Mouse (Mus musculus) brain, embryonic 14.5 days (tissue): ENCODE measurements around the gene C2cd2.

Experiments used
- CTCF ChIP-seq: fragments of 200-500 bp; IDR thresholded peaks from 2 replicates; pipeline ENCODE4 v1.5.1; 2012; ENCODE audit warnings: inconsistent platforms, mild to moderate bottlenecking, moderate library complexity, borderline replicate concordance; ENCODE audit not compliant: insufficient read depth, insufficient read length; ENCODE audit errors: extremely low read depth
- POLR2A ChIP-seq: fragments of 200-500 bp; IDR thresholded peaks from 2 replicates; pipeline ENCODE4 v1.6.1; 2012; ENCODE audit warnings: mild to moderate bottlenecking, inconsistent platforms, borderline replicate concordance; ENCODE audit not compliant: poor library complexity, insufficient read depth, insufficient read length, severe bottlenecking; ENCODE audit errors: extremely low read depth

GRCm38 (mm10) chr16:97814060-97814459 is 148.3 kb downstream of the C2cd2 start:
- no peak for TF ChIP-seq POLR2A
- TF ChIP-seq CTCF = no peak
